ENCODE assay signal across 8 mouse cellular contexts in the genomic region with DNA sequence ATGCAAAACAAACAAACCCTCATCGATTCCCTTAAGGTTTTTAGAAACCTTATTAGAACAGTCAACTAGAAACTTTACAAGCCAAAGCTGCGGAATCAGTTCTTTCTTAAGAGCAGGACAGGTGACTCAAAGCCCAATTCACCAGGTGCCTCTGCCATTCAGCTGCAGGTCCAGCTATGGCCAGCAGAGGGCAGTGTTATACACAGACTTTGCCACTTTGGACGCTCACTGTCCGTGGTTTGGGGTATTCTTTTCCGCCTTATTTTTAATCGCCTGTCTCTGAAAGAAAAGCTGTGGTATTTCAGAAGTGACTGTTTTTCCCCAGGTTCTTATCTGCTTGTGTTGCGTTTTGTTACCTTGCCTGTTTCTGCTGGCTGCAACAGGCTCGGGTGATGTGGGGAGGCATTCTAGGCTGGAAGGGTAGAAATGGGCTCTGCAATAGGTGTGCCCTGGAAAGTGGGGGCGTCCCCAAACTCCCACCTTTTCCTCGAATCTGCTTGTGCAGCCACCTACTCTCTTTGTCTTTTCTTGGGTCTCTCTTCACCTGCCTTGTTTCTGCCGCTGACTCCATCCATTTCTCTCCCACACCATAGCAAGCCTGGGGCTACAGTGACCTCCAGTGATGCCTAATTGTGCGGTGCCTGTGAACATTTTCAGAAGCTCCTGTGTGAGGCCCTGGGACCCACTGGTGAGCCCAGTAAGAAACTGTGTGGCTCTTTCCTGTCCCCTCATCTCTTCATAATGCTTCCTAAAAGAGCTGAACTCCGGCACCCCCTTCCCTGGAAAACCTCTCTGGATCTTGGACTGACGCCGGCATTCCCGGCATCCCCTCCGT.
DNase-seq lines count a peak whose midpoint lies in the region; ATAC-seq and TF ChIP-seq lines count a peak whose summit lies in the region.

No protein-coding gene starts in this region.

- H3K4me1 ChIP-seq in bone marrow macrophage, adult 2 months (ENCODE audit: control insufficient read depth, insufficient read depth, low read length) = no peaks in the 10 kb centered on the region
- peaks cover 5% of the 10 kb centered on the region; the same call in 1 of the 2 replicates for H3K4me1 ChIP-seq in embryonic facial prominence, embryonic 15.5 days
- peaks cover 8% of the 10 kb centered on the region for H3K4me1 ChIP-seq in heart, embryonic 16.5 days (ENCODE audit: control insufficient read depth, insufficient read depth, low read length)
- no peaks in the 10 kb centered on the region for H3K4me1 ChIP-seq in liver, embryonic 16.5 days (ENCODE audit: control insufficient read depth, low read depth, low read length)
- 0 out of 2 replicates have a peak, but pooled peaks cover 4% of the 10 kb centered on the region for H3K4me1 ChIP-seq in neural tube, embryonic 14.5 days (ENCODE audit: control insufficient read depth, insufficient read depth, low read length)

- H3K36me3 ChIP-seq in embryonic facial prominence, embryonic 15.5 days = no peaks in the 10 kb centered on the region
- no peaks in the 10 kb centered on the region for H3K36me3 ChIP-seq in heart, embryonic 16.5 days (ENCODE audit: control insufficient read depth, insufficient read depth)
- H3K36me3 ChIP-seq in liver, embryonic 16.5 days (ENCODE audit: control insufficient read depth, insufficient read depth) = no peaks in the 10 kb centered on the region
- no peaks in the 10 kb centered on the region for H3K36me3 ChIP-seq in neural tube, embryonic 14.5 days (ENCODE audit: control insufficient read depth, insufficient read depth, low read length)

- peak; percentile 84 for DNase-seq in CD4-positive, CD25-positive, alpha-beta regulatory T cell, adult 2 months (ENCODE audit: low read depth, low spot score)
- DNase-seq in kidney, postnatal 14 days = peak; percentile 76
- peak; percentile 27 to 41 for DNase-seq in thymus, adult 18-20 months

- H3K4me2 ChIP-seq in embryonic facial prominence, embryonic 15.5 days (replicated peaks) = peak overlapping the region; percentile 53
- H3K4me2 ChIP-seq in heart, embryonic 16.5 days (ENCODE audit: low read depth, low read length) = peak overlapping the region; percentile 64
- H3K4me2 ChIP-seq in liver, embryonic 16.5 days (ENCODE audit: low read depth, low read length) = peak overlapping the region; percentile 42
- peak overlapping the region; percentile 48 for H3K4me2 ChIP-seq in neural tube, embryonic 14.5 days (ENCODE audit: low read depth, low read length)

- no peak overlapping the region for H3K27ac ChIP-seq in bone marrow macrophage, adult 2 months (ENCODE audit: insufficient read depth, low read depth, low read length)
- H3K27ac ChIP-seq in embryonic facial prominence, embryonic 15.5 days (replicated peaks) = no peak overlapping the region
- H3K27ac ChIP-seq in heart, embryonic 16.5 days (ENCODE audit: low read length) = no peak overlapping the region
- H3K27ac ChIP-seq in liver, embryonic 16.5 days (ENCODE audit: low read length) = no peak overlapping the region
- no peak overlapping the region for H3K27ac ChIP-seq in neural tube, embryonic 14.5 days (ENCODE audit: low read depth, low read length)

- TF ChIP-seq CTCF in bone marrow macrophage, adult 2 months (IDR thresholded peaks at IDR 0.05; ENCODE audit: low read depth, low read length) = peak; percentile 97

- no peak overlapping the region for H3K9ac ChIP-seq in embryonic facial prominence, embryonic 15.5 days
- H3K9ac ChIP-seq in heart, embryonic 16.5 days (ENCODE audit: low read length) = peak overlapping the region; percentile 51
- no peak overlapping the region for H3K9ac ChIP-seq in liver, embryonic 16.5 days (ENCODE audit: low read depth, low read length)
- H3K9ac ChIP-seq in neural tube, embryonic 14.5 days (replicated peaks; ENCODE audit: low read depth, low read length) = no peak overlapping the region

- H3K4me3 ChIP-seq in bone marrow macrophage, adult 2 months (ENCODE audit: insufficient read depth, low read length) = no peak overlapping the region
- H3K4me3 ChIP-seq in embryonic facial prominence, embryonic 15.5 days (replicated peaks) = peak overlapping the region; percentile 27
- H3K4me3 ChIP-seq in heart, embryonic 16.5 days (ENCODE audit: low read length) = peak overlapping the region; percentile 43
- H3K4me3 ChIP-seq in liver, embryonic 16.5 days (ENCODE audit: low read depth, low read length) = 0 out of 2 replicates have a peak overlapping the region, but pooled peaks have one; percentile 17
- H3K4me3 ChIP-seq in neural tube, embryonic 14.5 days (ENCODE audit: low read depth, low read length) = peak overlapping the region; percentile 19; the same call in 1 of the 2 replicates

- WGBS in embryonic facial prominence, embryonic 15.5 days = 43% methylated on average over 17 of the region's 17 CpGs
- WGBS in heart, embryonic 16.5 days = 42% methylated on average over 17 of the region's 17 CpGs
- 42% methylated on average over 17 of the region's 17 CpGs for WGBS in liver, embryonic 16.5 days (ENCODE audit: insufficient replicate concordance)
- 49% methylated on average over 17 of the region's 17 CpGs for WGBS in neural tube, embryonic 14.5 days

- H3K9me3 ChIP-seq in embryonic facial prominence, embryonic 15.5 days (replicated peaks) = no peaks in the 10 kb centered on the region
- H3K9me3 ChIP-seq in heart, embryonic 16.5 days (replicated peaks; ENCODE audit: control insufficient read depth, low read length) = peaks cover 4% of the 10 kb centered on the region; the same call in 1 of the 2 replicates
- H3K9me3 ChIP-seq in liver, embryonic 16.5 days (replicated peaks; ENCODE audit: control insufficient read depth, low read length) = no peaks in the 10 kb centered on the region
- H3K9me3 ChIP-seq in neural tube, embryonic 14.5 days (ENCODE audit: control insufficient read depth, low read length) = no peaks in the 10 kb centered on the region

- no peak for ATAC-seq in embryonic facial prominence, embryonic 15.5 days (ENCODE audit: insufficient number of reproducible peaks, low FRiP score, low TSS enrichment, low read depth)
- no peak; the same call in 1 of the 2 replicates for ATAC-seq in heart, embryonic 16.5 days (replicated peaks; ENCODE audit: extremely low read depth, insufficient read depth, low FRiP score)
- ATAC-seq in liver, embryonic 16.5 days (ENCODE audit: low read depth) = no peak
- ATAC-seq in neural tube, embryonic 14.5 days (ENCODE audit: low read depth) = peak; percentile 72

- TF ChIP-seq POLR2A in bone marrow macrophage, adult 2 months (IDR thresholded peaks at IDR 0.05; ENCODE audit: borderline replicate concordance, low read depth, low read length) = no peak

- H3K27me3 ChIP-seq in embryonic facial prominence, embryonic 15.5 days = no peaks in the 10 kb centered on the region
- H3K27me3 ChIP-seq in heart, embryonic 16.5 days (ENCODE audit: control insufficient read depth, insufficient read depth, low read length) = no peaks in the 10 kb centered on the region
- H3K27me3 ChIP-seq in liver, embryonic 16.5 days (ENCODE audit: control insufficient read depth, insufficient read depth, low read depth, low read length) = no peaks in the 10 kb centered on the region
- H3K27me3 ChIP-seq in neural tube, embryonic 14.5 days (ENCODE audit: control insufficient read depth, insufficient read depth, low read length) = no peaks in the 10 kb centered on the region

Comparison
In these comparisons a context has a peak if more than half of its experiments do, and no peak if none do; other contexts are left out.
1. DNase-seq: peak in every context shown above with its lines; median percentile 84 in CD4-positive, CD25-positive, alpha-beta regulatory T cell, adult 2 months; 76 in kidney, postnatal 14 days; 34 in thymus, adult 18-20 months.